Mouse (Mus musculus) embryonic facial prominence, embryonic 13.5 days (tissue): ENCODE measurements around the gene Tmem221. TPM values are rescaled to one million over a fixed set of nuclear protein-coding genes. Genes with fewer than 3 reads are reported as not detected.

Source experiments
- ATAC-seq: fragments of 200-750 bp; cut with Nextera tagmentation; 2 replicates; pipeline ENCODE4 v1.8.0; 2017; ENCODE audit warnings: low read depth; ENCODE audit not compliant: insufficient number of reproducible peaks, insufficient read depth, low FRiP score, low TSS enrichment
- H3K27ac ChIP-seq: fragments of 300-500 bp; sonication (generic); 2 replicates; pipeline ENCODE4 v1.5.1; 2015; ENCODE audit warnings: moderate library complexity, mild to moderate bottlenecking, inconsistent platforms
- H3K27me3 ChIP-seq: fragments of 300-500 bp; sonication (generic); 2 replicates; pipeline ENCODE4 v1.6.1; 2015; ENCODE audit warnings: mild to moderate bottlenecking, inconsistent platforms
- H3K36me3 ChIP-seq: fragments of 300-500 bp; sonication (generic); 2 replicates; pipeline ENCODE4 v1.6.1; 2015; ENCODE audit warnings: mild to moderate bottlenecking, inconsistent platforms
- H3K4me1 ChIP-seq: fragments of 300-500 bp; sonication (generic); 2 replicates; pipeline ENCODE4 v1.6.1; 2015; ENCODE audit warnings: inconsistent platforms
- H3K4me2 ChIP-seq: fragments of 300-500 bp; sonication (generic); 2 replicates; pipeline ENCODE4 v1.6.1; 2015; ENCODE audit warnings: moderate library complexity, mild to moderate bottlenecking, inconsistent platforms
- H3K4me3 ChIP-seq: fragments of 300-500 bp; sonication (generic); 2 replicates; pipeline ENCODE4 v1.5.1; 2015; ENCODE audit warnings: mild to moderate bottlenecking, inconsistent platforms
- H3K9ac ChIP-seq: fragments of 300-500 bp; sonication (generic); 2 replicates; pipeline ENCODE4 v1.6.1; 2015; ENCODE audit warnings: mild to moderate bottlenecking, inconsistent platforms
- H3K9me3 ChIP-seq: fragments of 300-500 bp; sonication (generic); 2 replicates; pipeline ENCODE4 v1.6.1; 2016; ENCODE audit warnings: inconsistent platforms
- WGBS: fragments of 180-500 bp; shearing (Covaris S2); methylation state at CpG from one replicate; pipeline ENCODE4 v1.1.7; 2015; ENCODE audit warnings: mixed read lengths; 5-methylcytosine and 5-hydroxymethylcytosine counted together
- polyA plus RNA-seq: library from polyadenylated mRNA; unstranded; fragments of >200 nt; fragmentation: Nextera tagmentation; extraction: Ambion mirVana; gene quantifications from 2 replicates; pipeline ENCODE4 v1.2.1, GENCODE M21; 2015

Tmem221 gene
- polyA plus RNA-seq, 1 experiment from 2014 or later, result 0.55 TPM

GRCm38 (mm10) chr8:71593556-71594323, 35.1 kb upstream of the Tmem221 start:
- H3K4me1 ChIP-seq, result peaks cover 30% of the 10 kb centered on the region
- no peaks in the 10 kb centered on the region for H3K9me3 ChIP-seq
- ATAC-seq, result no peak
- no peak overlapping the region for H3K4me3 ChIP-seq
- H3K27ac ChIP-seq, result no peak overlapping the region
- 0 out of 2 replicates have a peak overlapping the region, but pooled peaks have one; percentile 96 for H3K9ac ChIP-seq
- peak overlapping the region; percentile 82; the same call in 1 of the 2 replicates for H3K4me2 ChIP-seq
- 93% methylated on average over 8 of the region's 8 CpGs for WGBS
- H3K36me3 ChIP-seq, result peaks cover 7% of the 10 kb centered on the region; the same call in 1 of the 2 replicates
- H3K27me3 ChIP-seq, result no peaks in the 10 kb centered on the region

- ATAC-seq, result peak; percentile 62
- Histone ChIP-seq H3K27ac (peak overlapping the region; percentile 97), H3K4me1 (peaks cover 30% of the 10 kb centered on the region), H3K4me3 (peak overlapping the region; percentile 90), H3K36me3 (peaks cover 7% of the 10 kb centered on the region; the same call in 1 of the 2 replicates), H3K9ac (peak overlapping the region; percentile 96), H3K9me3 (no peaks in the 10 kb centered on the region), H3K4me2 (peak overlapping the region; percentile 82), H3K27me3 (no peaks in the 10 kb centered on the region)
- 4% methylated on average over 60 of the region's 60 CpGs for WGBS
Measured at GRCm38 (mm10) chr8:71592374-71593170, 33.9 kb upstream of the Tmem221 start.

DNA sequence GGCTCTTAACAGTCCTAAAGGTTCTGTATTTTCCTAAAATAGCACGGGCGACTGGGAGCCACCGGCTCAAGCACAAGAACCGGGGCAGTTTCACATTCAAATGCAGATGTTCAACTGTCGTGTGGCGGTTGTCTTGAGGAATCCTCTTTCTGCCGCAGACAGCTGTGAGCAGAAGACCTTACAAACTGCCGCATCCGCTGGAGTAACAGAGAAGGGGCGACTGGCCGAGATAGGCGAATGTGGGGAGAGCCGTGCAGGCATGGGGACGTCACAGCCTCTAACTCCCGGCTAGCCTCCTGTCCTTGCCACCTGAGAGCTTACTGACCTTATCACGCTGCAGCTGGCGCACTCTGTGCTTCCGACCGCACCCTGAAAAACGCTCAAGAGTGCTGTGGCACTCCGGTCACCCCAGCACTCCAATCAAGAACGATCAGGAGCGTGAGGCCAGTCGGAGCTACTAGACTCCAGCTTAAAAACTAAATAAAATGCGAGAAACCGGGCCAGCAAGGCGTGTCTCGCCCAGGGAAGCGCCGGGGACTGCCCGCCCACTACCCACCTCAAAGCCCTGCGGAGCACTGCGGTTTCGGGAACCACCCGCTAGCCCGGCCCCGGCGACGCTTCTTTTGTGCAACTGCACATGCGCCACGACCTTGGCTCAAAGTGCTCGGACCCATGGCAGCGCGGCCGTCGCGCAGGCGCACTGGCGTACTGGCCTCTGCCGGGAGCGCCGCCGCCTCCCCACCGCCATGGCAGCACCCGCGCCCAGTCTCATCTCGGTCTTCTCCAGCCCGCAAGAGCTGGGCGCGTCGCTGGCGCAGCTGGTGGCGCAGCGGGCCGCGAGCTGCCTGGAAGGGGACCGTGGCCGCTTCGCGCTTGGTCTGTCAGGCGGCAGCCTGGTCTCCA, 33.1 kb upstream of the Tmem221 start, which contains the start of gene Pgls:
Gene Pgls, plus strand, starts transcription at position 706 of the 903 bp plus-strand sequence.
- Histone ChIP-seq H3K4me2 (peak within 1 kb of the TSS; percentile 82), H3K27ac (peak within 1 kb of the TSS; percentile 97), H3K4me1 (peaks cover 30% of the 10 kb centered on the region), H3K36me3 (peaks cover 14% of the 10 kb centered on the region), H3K9me3 (no peaks in the 10 kb centered on the region), H3K4me3 (peak within 1 kb of the TSS; percentile 90), H3K9ac (peak within 1 kb of the TSS; percentile 96), H3K27me3 (no peaks in the 10 kb centered on the region)
- under 1% methylated on average over 69 of the region's 71 CpGs for WGBS
- peak; percentile 82 for ATAC-seq

- Histone ChIP-seq H3K9me3 (no peaks in the 10 kb centered on the region), H3K9ac (peak overlapping the region; percentile 96), H3K27ac (peak overlapping the region; percentile 97), H3K4me3 (peak overlapping the region; percentile 90), H3K4me2 (peak overlapping the region; percentile 82), H3K36me3 (peaks cover 19% of the 10 kb centered on the region), H3K27me3 (no peaks in the 10 kb centered on the region), H3K4me1 (peaks cover 22% of the 10 kb centered on the region)
- ATAC-seq, result no peak
- 23% methylated on average over 5 of the region's 5 CpGs for WGBS
Measured at GRCm38 (mm10) chr8:71591017-71591416, 32.3 kb upstream of the Tmem221 start.

GRCm38 (mm10) chr8:71588762-71589161, 30.1 kb upstream of the Tmem221 start:
- Histone ChIP-seq H3K4me2 (no peak overlapping the region), H3K27ac (no peak overlapping the region), H3K9me3 (no peaks in the 10 kb centered on the region), H3K4me3 (no peak overlapping the region), H3K36me3 (peaks cover 32% of the 10 kb centered on the region), H3K9ac (no peak overlapping the region), H3K27me3 (no peaks in the 10 kb centered on the region), H3K4me1 (peaks cover 18% of the 10 kb centered on the region)
- no peak for ATAC-seq
- WGBS, result 71% methylated on average over 3 of the region's 3 CpGs

GRCm38 (mm10) chr8:71586891-71587290, 28.2 kb upstream of the Tmem221 start:
- Histone ChIP-seq H3K9ac (no peak overlapping the region), H3K9me3 (no peaks in the 10 kb centered on the region), H3K4me2 (no peak overlapping the region), H3K36me3 (peaks cover 33% of the 10 kb centered on the region), H3K27ac (no peak overlapping the region), H3K27me3 (no peaks in the 10 kb centered on the region), H3K4me1 (peaks cover 8% of the 10 kb centered on the region), H3K4me3 (no peak overlapping the region)
- 80% methylated on average over 2 of the region's 2 CpGs for WGBS
- ATAC-seq, result no peak

- no peaks in the 10 kb centered on the region for H3K27me3 ChIP-seq
- peaks cover 31% of the 10 kb centered on the region for H3K36me3 ChIP-seq
- 31% methylated on average over 9 of the region's 9 CpGs for WGBS
- no peaks in the 10 kb centered on the region for H3K9me3 ChIP-seq
- H3K4me3 ChIP-seq, result no peak overlapping the region
- peaks cover 8% of the 10 kb centered on the region for H3K4me1 ChIP-seq
- no peak overlapping the region for H3K9ac ChIP-seq
- H3K4me2 ChIP-seq, result no peak overlapping the region
- no peak for ATAC-seq
- H3K27ac ChIP-seq, result no peak overlapping the region
Measured at GRCm38 (mm10) chr8:71580201-71580600, 21.5 kb upstream of the Tmem221 start.

DNA sequence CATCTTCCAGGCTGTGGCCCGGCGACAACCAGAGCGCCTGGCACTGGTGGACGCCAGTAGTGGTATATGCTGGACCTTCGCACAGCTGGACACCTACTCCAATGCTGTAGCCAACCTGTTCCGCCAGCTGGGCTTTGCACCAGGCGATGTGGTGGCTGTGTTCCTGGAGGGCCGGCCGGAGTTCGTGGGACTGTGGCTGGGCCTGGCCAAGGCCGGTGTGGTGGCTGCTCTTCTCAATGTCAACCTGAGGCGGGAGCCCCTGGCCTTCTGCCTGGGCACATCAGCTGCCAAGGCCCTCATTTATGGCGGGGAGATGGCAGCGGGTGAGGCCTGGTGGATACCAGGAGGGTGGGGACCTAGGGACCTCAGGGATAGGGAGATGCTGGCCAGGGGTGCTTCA, 20.8 kb upstream of the Tmem221 start:
- H3K4me3 ChIP-seq, result no peak overlapping the region
- no peak for ATAC-seq
- no peak overlapping the region for H3K27ac ChIP-seq
- H3K27me3 ChIP-seq, result no peaks in the 10 kb centered on the region
- no peak overlapping the region for H3K9ac ChIP-seq
- H3K36me3 ChIP-seq, result peaks cover 24% of the 10 kb centered on the region
- H3K4me1 ChIP-seq, result peaks cover 8% of the 10 kb centered on the region
- 91% methylated on average over 14 of the region's 14 CpGs for WGBS
- H3K9me3 ChIP-seq, result no peaks in the 10 kb centered on the region
- no peak overlapping the region for H3K4me2 ChIP-seq

DNA sequence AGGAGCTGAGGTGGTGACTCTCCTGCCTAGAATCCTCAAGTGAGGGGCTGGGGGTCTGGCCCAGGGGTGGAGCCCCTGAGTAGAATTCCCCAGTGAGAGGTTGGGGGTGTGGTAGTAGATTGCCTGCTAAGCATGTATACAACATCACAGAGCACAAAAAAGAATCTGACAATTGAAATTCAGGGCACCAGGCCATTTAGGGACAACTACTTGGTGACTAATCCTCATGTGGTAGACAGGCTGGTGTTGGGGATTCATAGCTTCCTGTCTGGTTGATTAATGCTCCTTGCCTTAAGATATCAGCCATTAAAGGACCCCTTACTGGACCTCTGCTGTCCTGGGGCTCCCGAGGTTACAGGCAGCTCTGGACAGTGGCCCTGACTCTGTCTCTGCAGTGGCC, 20.3 kb upstream of the Tmem221 start:
- no peak for ATAC-seq
- Histone ChIP-seq H3K27me3 (no peaks in the 10 kb centered on the region), H3K9me3 (no peaks in the 10 kb centered on the region), H3K27ac (no peak overlapping the region), H3K36me3 (peaks cover 20% of the 10 kb centered on the region), H3K4me3 (no peak overlapping the region), H3K4me2 (no peak overlapping the region), H3K9ac (no peak overlapping the region), H3K4me1 (peaks cover 8% of the 10 kb centered on the region)
- 77% methylated on average over 1 of the region's 1 CpGs for WGBS

DNA sequence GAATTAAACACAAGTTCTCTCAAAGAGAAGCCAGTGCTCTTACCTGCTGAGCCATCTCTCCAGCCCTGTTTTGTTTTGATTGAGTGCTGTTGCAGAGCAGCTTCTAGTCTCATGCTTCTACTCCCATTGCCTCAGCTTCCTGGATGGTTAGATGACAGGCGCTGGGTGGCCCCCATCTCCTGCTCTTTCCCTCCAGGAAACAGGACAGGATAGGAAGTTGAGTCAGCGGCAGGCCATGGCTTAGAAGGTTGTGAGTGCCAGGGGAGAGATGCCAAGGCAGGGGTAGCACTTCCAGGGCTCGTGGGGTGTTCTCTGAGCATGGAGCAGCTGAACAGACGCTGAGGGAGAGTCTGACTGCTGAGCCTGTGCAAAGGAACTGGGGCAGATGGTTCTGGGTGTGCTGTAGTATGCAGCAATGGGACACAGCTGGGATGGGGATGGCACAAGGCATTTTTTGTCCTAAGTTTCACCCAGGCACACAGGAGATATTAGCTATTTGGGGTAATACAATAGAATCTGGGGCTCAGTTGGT, 19.3 kb upstream of the Tmem221 start:
- Histone ChIP-seq H3K9ac (no peak overlapping the region), H3K27me3 (no peaks in the 10 kb centered on the region), H3K9me3 (no peaks in the 10 kb centered on the region), H3K4me1 (peaks cover 12% of the 10 kb centered on the region), H3K4me3 (no peak overlapping the region), H3K27ac (no peak overlapping the region), H3K4me2 (no peak overlapping the region), H3K36me3 (peaks cover 18% of the 10 kb centered on the region)
- ATAC-seq, result no peak
- WGBS, result 65% methylated on average over 4 of the region's 4 CpGs

GRCm38 (mm10) chr8:71575020-71575419, 16.3 kb upstream of the Tmem221 start:
- Histone ChIP-seq H3K4me1 (peaks cover 25% of the 10 kb centered on the region), H3K9me3 (no peaks in the 10 kb centered on the region), H3K4me3 (no peak overlapping the region), H3K36me3 (no peaks in the 10 kb centered on the region; the same call in 1 of the 2 replicates), H3K9ac (no peak overlapping the region), H3K27ac (no peak overlapping the region), H3K4me2 (no peak overlapping the region), H3K27me3 (no peaks in the 10 kb centered on the region)
- ATAC-seq, result no peak
- WGBS, result 60% methylated on average over 1 of the region's 1 CpGs
